Mouse (Mus musculus) heart, embryonic 11.5 days (tissue): ENCODE results near the gene Pard6b. TPM values are rescaled to one million over a fixed set of nuclear protein-coding genes. Genes with fewer than 3 reads are reported as not detected.
"Not testable (repeated sequence)": the region's sequence is repeated elsewhere in the genome, so short reads cannot be mapped to it uniquely, and the experiment has no call there.

ENCODE experiments used
- ATAC-seq: fragments of 200-750 bp; cut with Nextera tagmentation; replicated peaks from 2 replicates; pipeline ENCODE4 v1.8.0; 2017; ENCODE audit warnings: moderate library complexity; ENCODE audit not compliant: insufficient number of reproducible peaks, low FRiP score, low TSS enrichment
- H3K27ac ChIP-seq: fragments of 300-500 bp; sonication (generic); 2 replicates; pipeline ENCODE4 v1.5.1; 2014; ENCODE audit warnings: mild to moderate bottlenecking, low read depth, low read length
- H3K27me3 ChIP-seq: fragments of 300-500 bp; sonication (generic); 2 replicates; pipeline ENCODE4 v1.6.1; 2014; ENCODE audit warnings: mild to moderate bottlenecking, low read length, mixed read lengths; ENCODE audit not compliant: control insufficient read depth, insufficient read depth
- H3K36me3 ChIP-seq: fragments of 300-500 bp; sonication (generic); 2 replicates; pipeline ENCODE4 v1.6.1; 2014; ENCODE audit warnings: mild to moderate bottlenecking, low read length, moderate library complexity, mixed read lengths; ENCODE audit not compliant: control insufficient read depth, insufficient read depth
- H3K4me1 ChIP-seq: fragments of 300-500 bp; sonication (generic); 2 replicates; pipeline ENCODE4 v1.6.1; 2014; ENCODE audit warnings: low read length; ENCODE audit not compliant: control insufficient read depth, insufficient read depth
- H3K4me2 ChIP-seq: fragments of 300-500 bp; sonication (generic); 2 replicates; pipeline ENCODE4 v1.6.1; 2014; ENCODE audit warnings: mild to moderate bottlenecking, moderate library complexity
- H3K4me3 ChIP-seq: fragments of 300-500 bp; sonication (generic); 2 replicates; pipeline ENCODE4 v1.5.1; 2014; ENCODE audit warnings: low read depth, low read length
- H3K9ac ChIP-seq: fragments of 300-500 bp; sonication (generic); 2 replicates; pipeline ENCODE4 v1.6.1; 2014; ENCODE audit warnings: mild to moderate bottlenecking, low read depth, low read length, moderate library complexity
- H3K9me3 ChIP-seq: fragments of 300-500 bp; sonication (generic); replicated peaks from 2 replicates; pipeline ENCODE4 v1.6.1; 2016; ENCODE audit warnings: low read length; ENCODE audit not compliant: control insufficient read depth
- WGBS: fragments of 180-500 bp; shearing (Covaris S2); extraction: QIAGEN DNeasy Blood & Tissue Kit; methylation state at CpG from one replicate; pipeline ENCODE4 v1.1.7; 2014; ENCODE audit not compliant: insufficient replicate concordance; 5-methylcytosine and 5-hydroxymethylcytosine counted together
- polyA plus RNA-seq: library from polyadenylated mRNA; unstranded; fragments of >200 nt; fragmentation: Nextera tagmentation; extraction: Ambion mirVana; gene quantifications from 2 replicates; pipeline ENCODE4 v1.2.1, GENCODE M21; 2014

The Pard6b gene
- polyA plus RNA-seq, 1 experiment from 2014 or later, result 8.9 TPM

DNA sequence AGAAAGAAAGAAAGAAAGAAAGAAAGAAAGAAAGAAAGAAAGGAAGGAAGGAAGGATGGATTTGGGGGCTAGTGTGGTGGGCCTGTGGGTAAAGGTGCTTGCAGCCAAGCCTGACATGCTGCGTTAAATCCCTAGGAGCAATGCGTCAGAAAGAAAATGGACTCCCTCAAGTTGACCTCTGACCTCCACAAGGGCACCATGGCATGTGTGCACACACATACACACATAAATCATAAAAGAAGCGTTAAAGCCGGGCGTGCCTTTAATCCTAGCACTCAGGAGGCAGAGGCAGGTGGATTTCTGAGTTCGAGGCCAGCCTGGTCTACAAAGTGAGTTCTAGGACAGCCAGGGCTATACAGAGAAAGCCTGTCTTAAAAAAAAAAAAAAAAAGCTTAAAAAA, 27.1 kb downstream of the Pard6b start:
- not testable (repeated sequence) for H3K9ac ChIP-seq, H3K4me1 ChIP-seq, H3K4me3 ChIP-seq, H3K27me3 ChIP-seq, H3K27ac ChIP-seq, H3K9me3 ChIP-seq, H3K4me2 ChIP-seq, H3K36me3 ChIP-seq, ATAC-seq
- WGBS, result 86% methylated on average over 6 of the region's 6 CpGs

DNA sequence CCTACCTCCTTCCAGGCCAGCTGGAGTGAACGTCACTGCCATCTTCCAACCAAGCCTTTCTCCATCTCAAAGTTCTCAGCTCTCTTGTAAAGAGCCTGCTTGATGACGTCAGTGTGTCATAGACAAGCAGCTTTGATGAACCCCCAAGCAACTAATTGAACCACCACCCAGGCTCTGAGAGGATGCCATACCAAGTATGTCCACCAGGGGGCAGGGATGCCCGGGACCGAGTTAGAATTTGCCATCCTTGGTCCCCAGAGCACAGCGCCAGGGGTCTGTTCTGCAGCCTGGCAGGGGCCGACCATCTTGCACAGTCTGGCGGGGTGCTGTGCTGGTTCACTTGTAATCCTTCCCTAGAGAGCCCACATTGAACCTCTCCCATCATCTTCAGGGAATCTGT, 31.1 kb downstream of the Pard6b start:
- Histone ChIP-seq H3K9me3 (no peaks in the 10 kb centered on the region), H3K4me3 (no peak overlapping the region), H3K27me3 (no peaks in the 10 kb centered on the region), H3K9ac (no peak overlapping the region), H3K4me2 (no peak overlapping the region), H3K4me1 (peaks cover 9% of the 10 kb centered on the region), H3K36me3 (no peaks in the 10 kb centered on the region), H3K27ac (no peak overlapping the region)
- WGBS, result 10% methylated on average over 7 of the region's 7 CpGs
- no peak for ATAC-seq

DNA sequence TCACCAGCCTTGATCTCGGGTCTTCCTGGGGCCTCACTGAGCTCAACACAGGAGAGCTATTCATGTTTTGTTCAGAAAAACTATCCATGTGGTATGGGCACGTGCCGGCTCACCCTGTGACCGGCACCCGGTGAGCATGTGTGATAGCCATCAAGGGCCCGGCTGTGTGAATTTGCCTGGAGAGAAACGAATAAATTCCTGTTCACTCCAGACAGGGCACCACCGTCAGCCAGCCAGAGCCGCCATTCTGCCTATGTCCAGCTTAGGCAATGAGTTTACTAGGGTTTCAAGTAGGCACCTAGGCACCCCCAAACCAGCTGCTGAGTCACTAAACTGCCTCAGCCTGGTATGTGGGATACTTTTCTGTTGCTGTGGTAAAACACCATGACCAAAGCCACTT, 32.5 kb downstream of the Pard6b start:
- peaks cover 9% of the 10 kb centered on the region for H3K4me1 ChIP-seq
- 82% methylated on average over 9 of the region's 9 CpGs for WGBS
- H3K36me3 ChIP-seq, result no peaks in the 10 kb centered on the region
- no peak for ATAC-seq
- no peak overlapping the region for H3K9ac ChIP-seq
- no peaks in the 10 kb centered on the region for H3K9me3 ChIP-seq
- H3K4me3 ChIP-seq, result no peak overlapping the region
- no peak overlapping the region for H3K27ac ChIP-seq
- H3K27me3 ChIP-seq, result no peaks in the 10 kb centered on the region
- no peak overlapping the region for H3K4me2 ChIP-seq

DNA sequence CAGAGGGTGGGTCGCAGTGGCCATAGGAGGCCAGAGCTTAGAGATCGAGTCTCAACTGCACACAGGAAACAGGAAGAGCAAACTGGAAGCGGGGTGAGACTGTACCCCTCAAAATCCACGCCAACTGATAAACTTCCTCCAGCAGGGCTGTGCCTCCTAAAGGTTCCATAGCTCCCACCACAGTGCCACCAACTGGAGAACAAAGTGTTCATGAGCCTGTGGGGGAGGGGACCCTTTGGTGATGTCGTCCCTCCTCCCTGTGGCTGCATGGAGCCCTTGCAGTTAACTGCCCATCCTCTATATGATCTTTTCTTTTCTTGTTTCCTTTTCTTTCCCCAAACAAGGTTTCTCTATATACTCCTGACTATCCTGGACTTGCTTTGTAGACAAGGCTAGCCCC, 32.9 kb downstream of the Pard6b start:
- 69% methylated on average over 5 of the region's 5 CpGs for WGBS
- H3K4me2 ChIP-seq, result no peak overlapping the region
- no peak for ATAC-seq
- H3K36me3 ChIP-seq, result no peaks in the 10 kb centered on the region
- no peak overlapping the region for H3K27ac ChIP-seq
- no peak overlapping the region for H3K9ac ChIP-seq
- H3K4me1 ChIP-seq, result peaks cover 9% of the 10 kb centered on the region
- H3K27me3 ChIP-seq, result no peaks in the 10 kb centered on the region
- no peak overlapping the region for H3K4me3 ChIP-seq
- H3K9me3 ChIP-seq, result no peaks in the 10 kb centered on the region

DNA sequence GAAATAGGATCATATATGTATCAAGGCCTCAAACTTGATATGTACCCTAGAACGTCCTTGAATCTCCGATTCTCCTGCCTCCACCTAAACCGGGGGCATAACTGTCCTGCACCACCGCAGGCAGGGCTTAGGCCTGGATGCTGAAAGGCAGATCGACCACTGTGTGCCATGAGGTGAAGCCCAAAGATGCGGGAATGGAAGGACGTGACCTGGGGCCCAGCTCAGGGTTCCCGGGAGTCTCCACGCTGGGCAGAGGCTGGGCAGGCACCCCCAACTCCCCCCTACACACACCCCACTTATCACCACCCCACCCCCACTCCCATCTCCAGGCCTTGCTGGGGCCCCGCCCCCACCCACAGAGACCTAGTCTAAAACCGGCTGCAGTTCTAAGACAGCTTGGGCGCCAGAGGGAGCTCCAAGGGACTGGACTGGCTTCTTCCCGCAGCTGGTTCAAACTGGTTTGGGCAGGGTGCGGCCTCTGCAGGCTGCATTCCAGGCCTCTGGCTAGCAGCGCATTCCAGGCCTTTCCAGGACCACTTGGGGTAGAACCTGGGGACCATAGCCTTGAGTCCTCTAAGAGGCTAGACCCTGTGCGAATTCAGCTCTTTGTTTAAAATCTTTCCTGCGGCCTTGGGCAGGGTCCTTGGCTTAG, 34.0 kb downstream of the Pard6b start:
- Histone ChIP-seq H3K27ac (peak overlapping the region; percentile 70; the same call in 1 of the 2 replicates), H3K36me3 (no peaks in the 10 kb centered on the region), H3K27me3 (no peaks in the 10 kb centered on the region), H3K9ac (peak overlapping the region; percentile 74), H3K4me2 (0 out of 2 replicates have a peak overlapping the region, but pooled peaks have one; percentile 18), H3K4me3 (no peak overlapping the region), H3K9me3 (no peaks in the 10 kb centered on the region), H3K4me1 (peaks cover 9% of the 10 kb centered on the region)
- ATAC-seq, result 0 out of 2 replicates have a peak, but pooled peaks have one; percentile 62
- 16% methylated on average over 17 of the region's 17 CpGs for WGBS

DNA sequence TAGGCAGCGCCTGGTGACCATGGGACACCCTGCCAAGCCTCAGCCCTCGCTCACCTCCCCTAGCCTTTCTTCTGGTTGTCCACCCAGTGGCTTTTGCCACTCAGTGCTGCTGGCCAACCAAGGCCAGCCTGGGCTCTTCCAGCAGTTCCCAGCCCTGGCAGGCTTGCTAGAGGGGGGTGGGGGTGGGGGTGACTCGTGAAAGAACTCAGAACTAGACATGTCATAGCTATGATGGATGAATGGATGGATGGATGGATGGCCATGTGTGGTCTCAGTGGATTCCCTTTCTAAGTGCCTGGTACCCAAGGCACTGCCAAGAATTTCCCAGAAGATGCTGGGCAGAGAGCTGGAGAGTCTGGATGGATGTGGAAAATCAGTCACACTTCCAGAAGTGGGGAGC, 35.0 kb downstream of the Pard6b start:
- H3K4me1 ChIP-seq, result peaks cover 9% of the 10 kb centered on the region
- ATAC-seq, result no peak
- H3K36me3 ChIP-seq, result no peaks in the 10 kb centered on the region
- WGBS, result 82% methylated on average over 3 of the region's 3 CpGs
- no peak overlapping the region for H3K4me3 ChIP-seq
- no peak overlapping the region for H3K9ac ChIP-seq
- no peaks in the 10 kb centered on the region for H3K27me3 ChIP-seq
- H3K4me2 ChIP-seq, result no peak overlapping the region
- no peaks in the 10 kb centered on the region for H3K9me3 ChIP-seq
- 0 out of 2 replicates have a peak overlapping the region, but pooled peaks have one; percentile 18 for H3K27ac ChIP-seq

DNA sequence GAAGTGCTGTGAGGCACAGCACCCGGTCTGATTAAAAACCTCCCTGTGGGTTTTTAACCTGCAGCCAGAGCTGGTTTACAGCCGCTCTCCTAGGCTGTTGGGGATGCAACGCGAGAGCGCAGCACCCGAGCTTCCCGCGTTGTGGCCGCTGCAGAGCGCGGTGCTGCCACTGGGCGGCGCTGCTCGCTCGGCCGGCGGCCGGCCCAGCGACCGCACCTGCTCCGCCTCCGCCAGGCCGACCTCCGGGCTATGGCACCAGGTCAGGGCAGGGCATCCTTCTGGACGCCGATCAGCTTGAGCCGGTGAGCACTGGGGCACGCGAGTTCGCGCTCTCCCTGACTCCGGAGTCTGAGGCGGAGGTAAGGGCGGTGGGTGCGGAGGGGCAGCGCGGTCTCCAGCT, 36.3 kb downstream of the Pard6b start:
- under 1% methylated on average over 37 of the region's 37 CpGs for WGBS

DNA sequence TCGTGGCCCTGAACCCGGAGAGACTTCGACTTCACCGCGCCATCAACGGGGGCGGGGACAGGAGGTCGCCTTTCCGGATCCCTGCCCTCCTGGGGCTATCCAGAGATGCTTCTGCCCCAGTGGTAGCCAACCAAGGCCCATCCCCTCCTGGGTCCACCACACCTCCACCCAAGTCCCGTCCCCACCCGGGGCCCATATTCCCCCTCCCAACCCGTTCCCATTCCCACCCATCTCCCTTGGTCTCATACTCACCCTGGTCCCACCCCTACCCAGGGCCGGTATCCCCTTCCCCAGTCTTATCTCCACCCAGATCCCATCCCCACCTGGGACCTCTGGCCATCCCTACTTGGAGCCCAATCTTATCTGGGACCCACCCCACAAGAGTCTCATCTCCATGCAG, 36.7 kb downstream of the Pard6b start:
- H3K4me3 ChIP-seq, result peak overlapping the region; percentile 45
- WGBS, result 2% methylated on average over 11 of the region's 13 CpGs
- peak overlapping the region; percentile 93 for H3K4me2 ChIP-seq
- no peak overlapping the region for H3K27ac ChIP-seq
- H3K9me3 ChIP-seq, result no peaks in the 10 kb centered on the region
- H3K9ac ChIP-seq, result peak overlapping the region; percentile 67
- no peaks in the 10 kb centered on the region for H3K36me3 ChIP-seq
- H3K4me1 ChIP-seq, result peaks cover 9% of the 10 kb centered on the region
- 0 out of 2 replicates have a peak, but pooled peaks have one; percentile 15 for ATAC-seq
- H3K27me3 ChIP-seq, result no peaks in the 10 kb centered on the region

More for the DNA sequence above, 36.3 kb downstream of the Pard6b start:
- H3K4me2 ChIP-seq, result peak overlapping the region; percentile 93
- H3K27ac ChIP-seq, result no peak overlapping the region
- peaks cover 9% of the 10 kb centered on the region for H3K4me1 ChIP-seq
- ATAC-seq, result 0 out of 2 replicates have a peak, but pooled peaks have one; percentile 19
- no peaks in the 10 kb centered on the region for H3K36me3 ChIP-seq
- peak overlapping the region; percentile 45 for H3K4me3 ChIP-seq
- no peaks in the 10 kb centered on the region for H3K27me3 ChIP-seq
- H3K9me3 ChIP-seq, result no peaks in the 10 kb centered on the region
- H3K9ac ChIP-seq, result peak overlapping the region; percentile 67

DNA sequence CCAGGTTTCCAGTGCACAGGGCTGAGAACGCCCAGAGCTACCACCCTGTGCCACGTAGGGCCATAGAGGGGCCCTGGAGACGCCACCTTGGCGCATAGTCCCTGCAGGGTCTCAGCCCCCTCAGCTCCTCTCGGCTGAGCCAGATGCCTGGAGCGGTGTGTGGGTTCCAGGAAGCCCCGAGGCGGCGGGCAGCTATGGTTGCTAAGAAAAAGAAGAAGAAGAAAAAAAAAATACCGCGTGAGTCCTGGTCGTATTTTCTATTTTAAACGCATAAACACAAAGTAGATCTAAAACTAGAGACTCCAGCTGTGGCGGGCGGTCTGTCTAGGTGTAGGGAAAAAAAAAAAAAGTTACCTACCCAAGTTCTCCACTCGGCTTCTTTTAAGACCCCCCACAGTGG, 37.2 kb downstream of the Pard6b start:
- Histone ChIP-seq H3K27ac (no peak overlapping the region), H3K9me3 (no peaks in the 10 kb centered on the region), H3K36me3 (no peaks in the 10 kb centered on the region), H3K27me3 (no peaks in the 10 kb centered on the region), H3K4me1 (peaks cover 9% of the 10 kb centered on the region), H3K4me3 (no peak overlapping the region), H3K4me2 (peak overlapping the region; percentile 93), H3K9ac (no peak overlapping the region)
- 41% methylated on average over 16 of the region's 16 CpGs for WGBS
- 0 out of 2 replicates have a peak, but pooled peaks have one; percentile 24 for ATAC-seq
